Mouse (Mus musculus) forebrain, embryonic 13.5 days (tissue): ENCODE results near the gene Chrdl2. TPM values are rescaled to one million over a fixed set of nuclear protein-coding genes. Genes with fewer than 3 reads are reported as not detected.
"Not testable (repeated sequence)": the region's sequence is repeated elsewhere in the genome, so short reads cannot be mapped to it uniquely, and the experiment has no call there.

Experiments used
- ATAC-seq: fragments of 200-750 bp; cut with Nextera tagmentation; 2 replicates; pipeline ENCODE4 v1.8.0; 2017
- H3K27ac ChIP-seq: fragments of 300-500 bp; sonication (generic); 2 replicates; pipeline ENCODE4 v1.5.1; 2015; ENCODE audit warnings: inconsistent platforms, mild to moderate bottlenecking, moderate library complexity
- H3K27me3 ChIP-seq: fragments of 300-500 bp; sonication (generic); 2 replicates; pipeline ENCODE4 v1.6.1; 2015; ENCODE audit warnings: mild to moderate bottlenecking, inconsistent platforms
- H3K36me3 ChIP-seq: fragments of 300-500 bp; sonication (generic); 2 replicates; pipeline ENCODE4 v1.6.1; 2015; ENCODE audit warnings: mild to moderate bottlenecking, inconsistent platforms; ENCODE audit not compliant: poor library complexity, severe bottlenecking
- H3K4me1 ChIP-seq: fragments of 300-500 bp; sonication (generic); 2 replicates; pipeline ENCODE4 v1.6.1; 2015; ENCODE audit warnings: inconsistent platforms
- H3K4me2 ChIP-seq: fragments of 300-500 bp; sonication (generic); 2 replicates; pipeline ENCODE4 v1.6.1; 2015; ENCODE audit warnings: inconsistent platforms, mild to moderate bottlenecking, moderate library complexity
- H3K4me3 ChIP-seq: fragments of 300-500 bp; sonication (generic); 2 replicates; pipeline ENCODE4 v1.5.1; 2015; ENCODE audit warnings: mild to moderate bottlenecking, inconsistent platforms
- H3K9ac ChIP-seq: fragments of 300-500 bp; sonication (generic); 2 replicates; pipeline ENCODE4 v1.6.1; 2015; ENCODE audit warnings: mild to moderate bottlenecking, inconsistent platforms
- H3K9me3 ChIP-seq: fragments of 300-500 bp; sonication (generic); replicated peaks from 2 replicates; pipeline ENCODE4 v1.6.1; 2016; ENCODE audit warnings: inconsistent platforms
- WGBS: fragments of 180-500 bp; shearing (Covaris S2); methylation state at CpG from one replicate; pipeline ENCODE4 v1.1.7; 2015; 5-methylcytosine and 5-hydroxymethylcytosine counted together
- polyA plus RNA-seq: library from polyadenylated mRNA; unstranded; fragments of >200 nt; fragmentation: Nextera tagmentation; extraction: Ambion mirVana; gene quantifications from 2 replicates; pipeline ENCODE4 v1.2.1, GENCODE M21; 2015

The Chrdl2 gene
- polyA plus RNA-seq, 1 experiment from 2014 or later: not detected

- no peak for ATAC-seq
- Histone ChIP-seq H3K27ac (no peak overlapping the region), H3K4me2 (no peak overlapping the region), H3K9me3 (no peaks in the 10 kb centered on the region), H3K36me3 (no peaks in the 10 kb centered on the region), H3K4me1 (no peaks in the 10 kb centered on the region), H3K4me3 (no peak overlapping the region), H3K9ac (no peak overlapping the region), H3K27me3 (no peaks in the 10 kb centered on the region)
- 74% methylated on average over 4 of the region's 4 CpGs for WGBS
Measured at GRCm38 (mm10) chr7:100051904-100052303, 45.9 kb downstream of the Chrdl2 start.

GRCm38 (mm10) chr7:100052991-100053390, 47.0 kb downstream of the Chrdl2 start:
- H3K27me3 ChIP-seq, H3K4me3 ChIP-seq, H3K4me1 ChIP-seq, H3K9me3 ChIP-seq, H3K36me3 ChIP-seq, ATAC-seq, H3K27ac ChIP-seq, H3K4me2 ChIP-seq, H3K9ac ChIP-seq: not testable (repeated sequence)
- 90% methylated on average over 2 of the region's 2 CpGs for WGBS

GRCm38 (mm10) chr7:100073959-100074358, 68.0 kb downstream of the Chrdl2 start:
- Histone ChIP-seq H3K4me3 (no peak overlapping the region), H3K9me3 (no peaks in the 10 kb centered on the region), H3K4me2 (no peak overlapping the region), H3K27ac (no peak overlapping the region), H3K9ac (no peak overlapping the region), H3K4me1 (no peaks in the 10 kb centered on the region), H3K27me3 (no peaks in the 10 kb centered on the region), H3K36me3 (peaks cover 11% of the 10 kb centered on the region)
- no peak for ATAC-seq
- 85% methylated on average over 2 of the region's 2 CpGs for WGBS

GRCm38 (mm10) chr7:100076296-100076695, 70.3 kb downstream of the Chrdl2 start:
- Histone ChIP-seq H3K9me3 (no peaks in the 10 kb centered on the region), H3K27me3 (no peaks in the 10 kb centered on the region), H3K4me3 (no peak overlapping the region), H3K36me3 (peaks cover 17% of the 10 kb centered on the region), H3K4me1 (no peaks in the 10 kb centered on the region), H3K27ac (no peak overlapping the region), H3K9ac (no peak overlapping the region), H3K4me2 (no peak overlapping the region)
- 87% methylated on average over 5 of the region's 5 CpGs for WGBS
- ATAC-seq: no peak

- Histone ChIP-seq H3K27me3 (no peaks in the 10 kb centered on the region), H3K9me3 (no peaks in the 10 kb centered on the region), H3K36me3 (peaks cover 21% of the 10 kb centered on the region), H3K4me2 (no peak overlapping the region), H3K4me3 (no peak overlapping the region), H3K27ac (no peak overlapping the region), H3K4me1 (no peaks in the 10 kb centered on the region), H3K9ac (no peak overlapping the region)
- ATAC-seq: no peak
- 94% methylated on average over 4 of the region's 4 CpGs for WGBS
Measured at GRCm38 (mm10) chr7:100077071-100077470, 71.1 kb downstream of the Chrdl2 start.

- WGBS: 65% methylated on average over 12 of the region's 12 CpGs
- Histone ChIP-seq H3K4me2 (no peak overlapping the region), H3K9ac (no peak overlapping the region), H3K9me3 (no peaks in the 10 kb centered on the region), H3K4me3 (no peak overlapping the region), H3K27ac (no peak overlapping the region), H3K36me3 (peaks cover 51% of the 10 kb centered on the region), H3K4me1 (no peaks in the 10 kb centered on the region), H3K27me3 (no peaks in the 10 kb centered on the region)
- no peak for ATAC-seq
Measured at GRCm38 (mm10) chr7:100080087-100080781, 74.3 kb downstream of the Chrdl2 start.

- ATAC-seq: no peak
- no peaks in the 10 kb centered on the region for H3K9me3 ChIP-seq
- WGBS: 91% methylated on average over 6 of the region's 6 CpGs
Measured at GRCm38 (mm10) chr7:100082836-100083235, 76.9 kb downstream of the Chrdl2 start.

GRCm38 (mm10) chr7:100083812-100084211, 77.8 kb downstream of the Chrdl2 start:
- Histone ChIP-seq H3K4me3 (no peak overlapping the region), H3K9me3 (no peaks in the 10 kb centered on the region), H3K27me3 (no peaks in the 10 kb centered on the region), H3K27ac (no peak overlapping the region), H3K4me1 (no peaks in the 10 kb centered on the region), H3K36me3 (peaks cover 74% of the 10 kb centered on the region), H3K4me2 (no peak overlapping the region), H3K9ac (no peak overlapping the region)
- 86% methylated on average over 6 of the region's 6 CpGs for WGBS
- ATAC-seq: no peak

More at GRCm38 (mm10) chr7:100082836-100083235, 76.9 kb downstream of the Chrdl2 start:
- Histone ChIP-seq H3K27ac (no peak overlapping the region), H3K9ac (no peak overlapping the region), H3K4me2 (no peak overlapping the region), H3K4me3 (no peak overlapping the region), H3K4me1 (no peaks in the 10 kb centered on the region), H3K27me3 (no peaks in the 10 kb centered on the region), H3K36me3 (peaks cover 71% of the 10 kb centered on the region)

Other genes with a start within 250 kb of the Chrdl2 start
- not detected in 2 replicates for gene Olfr521, start 242.7 kb upstream of the Chrdl2 start, polyA plus RNA-seq
- gene Neu3, start 177.8 kb upstream of the Chrdl2 start, polyA plus RNA-seq: 1.1 and 1.2 TPM in 2 replicates
- gene Xrra1, start 147.1 kb upstream of the Chrdl2 start, polyA plus RNA-seq: 0.46 and 0.53 TPM in 2 replicates
- 334 and 336 TPM in 2 replicates for gene Spcs2, start 142.7 kb upstream of the Chrdl2 start, polyA plus RNA-seq
- 3.8 and 5.5 TPM in 2 replicates for gene Rnf169, start 25.7 kb upstream of the Chrdl2 start, polyA plus RNA-seq
- 71.4 and 78.4 TPM in 2 replicates for gene Pold3, start 115.4 kb downstream of the Chrdl2 start, polyA plus RNA-seq
- gene Lipt2, start 153.1 kb downstream of the Chrdl2 start, polyA plus RNA-seq: 16.3 and 17.1 TPM in 2 replicates
- gene Kcne3, start 170.3 kb downstream of the Chrdl2 start, polyA plus RNA-seq: 1.4 and 2.0 TPM in 2 replicates
- gene Pgm2l1, start 221.2 kb downstream of the Chrdl2 start, polyA plus RNA-seq: 9.5 and 10.3 TPM in 2 replicates